Mouse (Mus musculus): ENCODE results near the gene Gm45808. TPM values are rescaled to one million over a fixed set of nuclear protein-coding genes. Genes with fewer than 3 reads are reported as not detected.
"Not testable (repeated sequence)": the region's sequence is repeated elsewhere in the genome, so short reads cannot be mapped to it uniquely, and the experiment has no call there.

Gene Gm45808
- polyA plus RNA-seq, 1 experiment from 2014 or later, result not detected

DNA sequence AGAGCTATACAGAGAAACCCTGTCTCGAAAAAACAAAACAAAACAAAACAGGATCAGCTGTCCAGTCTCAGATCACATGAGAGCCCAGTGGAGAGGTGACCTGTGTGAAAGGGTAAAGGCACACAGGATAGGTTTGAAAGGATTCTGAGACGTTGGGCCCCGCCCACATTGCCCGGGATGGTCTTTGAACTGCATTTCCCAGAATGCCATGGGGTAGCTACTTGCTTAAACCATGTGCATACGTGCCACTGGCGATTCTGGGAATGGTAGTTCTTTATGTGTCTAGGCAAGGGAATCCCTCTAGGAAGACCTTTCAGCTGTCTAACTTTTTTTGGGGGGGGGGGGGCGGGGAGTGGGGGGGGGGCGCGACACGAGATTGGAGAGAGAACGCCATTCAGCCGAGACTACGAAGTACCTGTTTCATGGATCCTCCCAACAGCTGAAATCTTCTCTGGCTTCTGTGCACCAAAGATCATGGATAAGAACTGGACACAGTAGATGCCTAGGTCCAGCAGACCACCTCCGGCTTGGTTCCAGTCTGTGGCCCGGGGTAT, 5.2 kb downstream of the Gm45808 start, which contains the start of gene Tulp2:
Gene Tulp2, plus strand, starts transcription at position 504 of the 554 bp plus-strand sequence.
- no peak within 1 kb of the TSS for H3K4me2 ChIP-seq
- H3K27ac ChIP-seq, result no peak within 1 kb of the TSS
- no peak within 1 kb of the TSS for H3K9ac ChIP-seq
- H3K9me3 ChIP-seq, result no peaks in the 10 kb centered on the region
- no peaks in the 10 kb centered on the region for H3K4me1 ChIP-seq
- 47% methylated on average over 15 of the region's 15 CpGs for WGBS
- H3K27me3 ChIP-seq (replicated peaks), result no peaks in the 10 kb centered on the region
- H3K4me3 ChIP-seq, result no peak within 1 kb of the TSS
- H3K36me3 ChIP-seq (replicated peaks), result no peaks in the 10 kb centered on the region
- peak; percentile 86 for ATAC-seq (replicated peaks)

DNA sequence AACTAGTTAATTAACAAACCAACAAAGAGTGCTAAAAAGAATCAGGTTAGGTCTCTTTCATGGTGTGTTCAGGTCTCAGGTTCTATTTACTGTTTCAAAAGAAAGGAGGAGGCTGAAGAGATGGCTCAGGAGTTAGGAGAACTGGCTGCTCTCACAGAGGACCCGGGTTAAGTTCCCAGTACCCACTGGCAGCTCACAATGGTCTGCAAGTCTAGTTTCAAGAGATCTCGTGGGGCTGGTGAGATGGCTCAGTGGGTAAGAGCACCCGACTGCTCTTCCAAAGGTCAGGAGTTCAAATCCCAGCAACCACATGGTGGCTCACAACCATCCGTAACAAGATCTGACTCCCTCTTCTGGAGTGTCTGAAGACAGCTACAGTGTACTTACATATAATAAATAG, 6.3 kb downstream of the Gm45808 start:
- ATAC-seq (replicated peaks); H3K4me2 ChIP-seq: not testable (repeated sequence)

GRCm38 (mm10) chr7:45478774-45479173, 7.8 kb downstream of the Gm45808 start:
- no peak for ATAC-seq (replicated peaks)
- no peaks in the 10 kb centered on the region for H3K9me3 ChIP-seq
- no peaks in the 10 kb centered on the region for H3K36me3 ChIP-seq (replicated peaks)
- H3K4me1 ChIP-seq, result no peaks in the 10 kb centered on the region
- no peak overlapping the region for H3K4me3 ChIP-seq
- H3K4me2 ChIP-seq, result no peak overlapping the region
- 94% methylated on average over 7 of the region's 7 CpGs for WGBS
- H3K27me3 ChIP-seq (replicated peaks), result no peaks in the 10 kb centered on the region
- no peak overlapping the region for H3K27ac ChIP-seq
- H3K9ac ChIP-seq, result no peak overlapping the region

More for the DNA sequence above, 6.3 kb downstream of the Gm45808 start:
- H3K4me1 ChIP-seq; H3K27me3 ChIP-seq (replicated peaks); H3K9ac ChIP-seq; H3K36me3 ChIP-seq (replicated peaks); H3K27ac ChIP-seq; H3K4me3 ChIP-seq; H3K9me3 ChIP-seq: not testable (repeated sequence)
- WGBS, result 80% methylated on average over 3 of the region's 4 CpGs

DNA sequence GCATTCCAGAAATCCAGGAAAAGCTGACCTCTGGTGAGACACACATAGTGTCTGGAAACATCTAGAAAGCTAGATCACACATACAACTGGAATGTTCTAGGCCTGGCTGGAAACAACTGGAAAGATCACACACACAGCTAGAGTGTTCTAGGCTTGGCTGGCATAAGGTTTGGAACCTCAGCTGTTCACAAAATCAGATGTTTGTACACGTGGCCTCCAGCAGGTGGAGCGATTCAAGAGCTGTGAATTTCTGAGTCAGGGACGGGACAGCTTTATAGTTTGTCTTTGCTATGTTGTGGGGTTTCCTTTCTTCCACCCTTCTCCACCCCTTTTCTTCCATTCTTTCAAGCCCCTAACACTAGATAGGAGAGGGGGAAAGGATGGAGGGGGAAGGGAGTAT, 9.6 kb downstream of the Gm45808 start:
- Histone ChIP-seq H3K9me3 (no peaks in the 10 kb centered on the region), H3K4me2 (no peak overlapping the region), H3K4me1 (no peaks in the 10 kb centered on the region), H3K27ac (no peak overlapping the region), H3K27me3 (replicated peaks) (no peaks in the 10 kb centered on the region), H3K9ac (no peak overlapping the region), H3K4me3 (no peak overlapping the region), H3K36me3 (replicated peaks) (no peaks in the 10 kb centered on the region)
- ATAC-seq (replicated peaks), result no peak
- 4% methylated on average over 3 of the region's 3 CpGs for WGBS

- Histone ChIP-seq H3K9me3 (no peaks in the 10 kb centered on the region), H3K27me3 (replicated peaks) (no peaks in the 10 kb centered on the region), H3K27ac (no peak overlapping the region), H3K9ac (no peak overlapping the region), H3K4me2 (no peak overlapping the region), H3K36me3 (replicated peaks) (no peaks in the 10 kb centered on the region), H3K4me3 (no peak overlapping the region), H3K4me1 (no peaks in the 10 kb centered on the region)
- no peak for ATAC-seq (replicated peaks)
- 65% methylated on average over 1 of the region's 1 CpGs for WGBS
Measured at GRCm38 (mm10) chr7:45476453-45476852, 10.2 kb downstream of the Gm45808 start.

GRCm38 (mm10) chr7:45475291-45475969, 11.2 kb downstream of the Gm45808 start:
- 76% methylated on average over 16 of the region's 16 CpGs for WGBS
- H3K9ac ChIP-seq, result no peak overlapping the region
- no peaks in the 10 kb centered on the region for H3K27me3 ChIP-seq (replicated peaks)
- no peak for ATAC-seq (replicated peaks)
- H3K36me3 ChIP-seq (replicated peaks), result no peaks in the 10 kb centered on the region
- H3K9me3 ChIP-seq, result no peaks in the 10 kb centered on the region
- no peak overlapping the region for H3K27ac ChIP-seq
- H3K4me1 ChIP-seq, result no peaks in the 10 kb centered on the region
- H3K4me3 ChIP-seq, result no peak overlapping the region
- peak overlapping the region; percentile 21; the same call in 1 of the 2 replicates for H3K4me2 ChIP-seq

DNA sequence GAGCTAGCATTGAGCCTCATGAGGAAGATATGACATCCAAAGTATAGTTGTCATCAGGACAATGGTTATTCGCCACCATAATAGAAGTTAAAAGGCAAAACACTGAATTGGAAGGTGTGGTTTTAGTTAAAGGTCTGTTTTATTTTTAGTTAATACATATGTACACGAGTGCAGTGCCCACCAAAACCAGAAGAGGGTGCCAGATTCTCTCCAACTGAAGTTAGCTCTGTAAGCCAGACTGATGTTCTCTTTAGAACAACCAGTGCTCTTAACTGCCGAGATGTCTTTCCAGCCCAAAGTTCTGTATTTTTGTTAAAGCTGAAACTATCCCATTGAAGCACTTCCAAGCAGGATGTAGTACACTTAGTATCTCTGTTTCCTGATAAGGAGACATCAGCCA, 15.7 kb downstream of the Gm45808 start:
- Histone ChIP-seq H3K4me2 (no peak overlapping the region), H3K36me3 (replicated peaks) (no peaks in the 10 kb centered on the region), H3K4me1 (peaks cover 9% of the 10 kb centered on the region), H3K27me3 (replicated peaks) (no peaks in the 10 kb centered on the region), H3K4me3 (no peak overlapping the region), H3K9ac (no peak overlapping the region), H3K9me3 (no peaks in the 10 kb centered on the region), H3K27ac (no peak overlapping the region)
- ATAC-seq (replicated peaks), result no peak
- 9% methylated on average over 3 of the region's 3 CpGs for WGBS

- H3K27me3 ChIP-seq (replicated peaks), result no peaks in the 10 kb centered on the region
- peak overlapping the region; percentile 83 for H3K4me2 ChIP-seq
- 37% methylated on average over 7 of the region's 7 CpGs for WGBS
- H3K27ac ChIP-seq, result peak overlapping the region; percentile 60
- peak overlapping the region; percentile 84 for H3K9ac ChIP-seq
- peak overlapping the region; percentile 76 for H3K4me3 ChIP-seq
- ATAC-seq (replicated peaks), result no peak; the same call in 1 of the 2 replicates
- peaks cover 15% of the 10 kb centered on the region for H3K36me3 ChIP-seq (replicated peaks)
- no peaks in the 10 kb centered on the region for H3K9me3 ChIP-seq
- H3K4me1 ChIP-seq, result peaks cover 23% of the 10 kb centered on the region
Measured at GRCm38 (mm10) chr7:45467090-45467670, 19.4 kb downstream of the Gm45808 start.

GRCm38 (mm10) chr7:45466283-45467089, 20.1 kb downstream of the Gm45808 start, which contains the start of gene Bax:
Bax (minus strand) TSS chr7:45466898.
- Histone ChIP-seq H3K9ac (peak within 1 kb of the TSS; percentile 84), H3K36me3 (replicated peaks) (peaks cover 15% of the 10 kb centered on the region), H3K4me3 (peak within 1 kb of the TSS; percentile 76), H3K4me2 (peak within 1 kb of the TSS; percentile 83), H3K27me3 (replicated peaks) (no peaks in the 10 kb centered on the region), H3K9me3 (no peaks in the 10 kb centered on the region), H3K4me1 (peaks cover 23% of the 10 kb centered on the region), H3K27ac (peak within 1 kb of the TSS; percentile 79)
- WGBS, result under 1% methylated on average over 58 of the region's 58 CpGs
- peak; percentile 70 for ATAC-seq (replicated peaks)

- Histone ChIP-seq H3K4me3 (peak overlapping the region; percentile 76), H3K36me3 (replicated peaks) (peaks cover 15% of the 10 kb centered on the region), H3K9me3 (no peaks in the 10 kb centered on the region), H3K27me3 (replicated peaks) (no peaks in the 10 kb centered on the region), H3K4me1 (peaks cover 28% of the 10 kb centered on the region), H3K9ac (peak overlapping the region; percentile 84), H3K4me2 (peak overlapping the region; percentile 83), H3K27ac (no peak overlapping the region)
- ATAC-seq (replicated peaks), result no peak
- WGBS, result 79% methylated on average over 9 of the region's 9 CpGs
Measured at GRCm38 (mm10) chr7:45465549-45465948, 21.1 kb downstream of the Gm45808 start.

DNA sequence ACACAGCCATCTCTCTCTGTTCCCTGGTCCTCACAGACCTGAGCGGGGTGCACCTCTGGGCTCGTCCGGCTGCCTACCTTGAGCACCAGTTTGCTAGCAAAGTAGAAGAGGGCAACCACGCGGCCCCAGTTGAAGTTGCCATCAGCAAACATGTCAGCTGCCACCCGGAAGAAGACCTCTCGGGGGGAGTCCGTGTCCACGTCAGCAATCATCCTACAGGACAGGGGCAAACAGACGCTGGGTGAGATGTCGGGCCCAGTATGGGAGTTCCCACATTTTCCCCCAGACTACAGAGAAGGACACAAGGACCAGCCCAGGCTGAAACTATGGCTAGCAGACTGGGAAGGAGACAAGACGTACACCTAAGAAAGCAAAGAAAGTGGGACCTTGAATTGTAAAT, 21.5 kb downstream of the Gm45808 start:
- peaks cover 33% of the 10 kb centered on the region for H3K4me1 ChIP-seq
- no peak for ATAC-seq (replicated peaks)
- no peak overlapping the region for H3K4me3 ChIP-seq
- no peak overlapping the region for H3K9ac ChIP-seq
- H3K27ac ChIP-seq, result no peak overlapping the region
- H3K9me3 ChIP-seq, result no peaks in the 10 kb centered on the region
- peak overlapping the region; percentile 83; the same call in 1 of the 2 replicates for H3K4me2 ChIP-seq
- 95% methylated on average over 12 of the region's 12 CpGs for WGBS
- H3K36me3 ChIP-seq (replicated peaks), result peaks cover 15% of the 10 kb centered on the region
- H3K27me3 ChIP-seq (replicated peaks), result no peaks in the 10 kb centered on the region

All from midbrain, embryonic 15.5 days (tissue).